ENCODE assay signal across 9 mouse cellular contexts in genomic region chr12:112830141-112830540, GRCm38 (mm10). TPM values are rescaled to one million over a fixed set of nuclear protein-coding genes. Genes with fewer than 3 reads are reported as not detected.
DNase-seq lines count a peak whose midpoint lies in the region; ATAC-seq and TF ChIP-seq lines count a peak whose summit lies in the region.
"Had no signal": no experiment of that assay in that cellular context is flagged by ENCODE, and none has a peak within 500 bp of the region (broad histone marks: within the 10 kb centered on the region; RNA-seq: fewer than 3 reads in every experiment).

No protein-coding gene starts in this region.

- no peak for TF ChIP-seq POLR2A in embryonic fibroblast, embryonic 13.5 days (IDR thresholded peaks at IDR 0.05; ENCODE audit: low read depth, low read length)
- TF ChIP-seq POLR2A in olfactory bulb, adult 2 months (IDR thresholded peaks at IDR 0.05; ENCODE audit: insufficient read depth, low read depth, low read length), result no peak

- WGBS in lung, postnatal 0 days, result 20% methylated on average over 2 of the region's 2 CpGs
- WGBS in limb, embryonic 11.5 days, result 46% methylated on average over 2 of the region's 2 CpGs
- WGBS in olfactory bulb, adult 2 months, result 9% methylated on average over 2 of the region's 2 CpGs

- peaks cover 6% of the 10 kb centered on the region; the same call in 1 of the 2 replicates for H3K4me1 ChIP-seq in lung, postnatal 0 days (ENCODE audit: insufficient read depth, low read depth, low read length)
- peaks cover 12% of the 10 kb centered on the region for H3K4me1 ChIP-seq in embryonic fibroblast, embryonic 13.5 days (ENCODE audit: control insufficient read depth, insufficient read depth, low read length)
- peaks cover 21% of the 10 kb centered on the region for H3K4me1 ChIP-seq in limb, embryonic 11.5 days (ENCODE audit: control insufficient read depth, insufficient read depth, low read length)
- peaks cover 6% of the 10 kb centered on the region for H3K4me1 ChIP-seq in olfactory bulb, adult 2 months (ENCODE audit: control insufficient read depth, insufficient read depth, low read length)

- no peaks in the 10 kb centered on the region for H3K9me3 ChIP-seq in lung, postnatal 0 days (ENCODE audit: low read length)
- H3K9me3 ChIP-seq in limb, embryonic 11.5 days (ENCODE audit: control insufficient read depth, low read length), result no peaks in the 10 kb centered on the region

- peak overlapping the region; percentile 46 for H3K9ac ChIP-seq in lung, postnatal 0 days (replicated peaks; ENCODE audit: low read depth)
- H3K9ac ChIP-seq in limb, embryonic 11.5 days (ENCODE audit: low read length), result peak overlapping the region; percentile 79

- no peaks in the 10 kb centered on the region for H3K36me3 ChIP-seq in lung, postnatal 0 days (ENCODE audit: insufficient read depth, low read length)
- peaks cover 12% of the 10 kb centered on the region; the same call in 1 of the 2 replicates for H3K36me3 ChIP-seq in limb, embryonic 11.5 days (ENCODE audit: control insufficient read depth, insufficient read depth, low read length)

- H3K4me3 ChIP-seq in lung, postnatal 0 days (ENCODE audit: low read depth, low read length), result peak overlapping the region; percentile 79
- H3K4me3 ChIP-seq in embryonic fibroblast, embryonic 13.5 days (ENCODE audit: insufficient read depth, low read length), result peak overlapping the region; percentile 86
- H3K4me3 ChIP-seq in limb, embryonic 11.5 days (ENCODE audit: low read depth, low read length), result peak overlapping the region; percentile 92
- peak overlapping the region; percentile 90 for H3K4me3 ChIP-seq in olfactory bulb, adult 2 months (ENCODE audit: insufficient read depth, low read depth, low read length)

- TF ChIP-seq EP300 in lung, postnatal 0 days (IDR thresholded peaks at IDR 0.05), result no peak

- H3K4me2 ChIP-seq in lung, postnatal 0 days (replicated peaks; ENCODE audit: low read depth, low read length), result peak overlapping the region; percentile 82
- peak overlapping the region; percentile 74 for H3K4me2 ChIP-seq in limb, embryonic 11.5 days (ENCODE audit: low read depth, severe bottlenecking)

- DNase-seq in lung, postnatal 0 days (ENCODE audit: low spot score), result no peak
- no peak for DNase-seq in lung, postnatal 36 days
- no peak for DNase-seq in limb, embryonic 11.5 days (ENCODE audit: low spot score)
- no peak for DNase-seq in right cerebral cortex, postnatal 4 days
- DNase-seq in frontal cortex, adult 2 months (ENCODE audit: extremely low spot score in 1 of 2, low spot score in 1 of 2), result no peak

- no peak for ATAC-seq in lung, postnatal 0 days
- no peak for ATAC-seq in limb, embryonic 11.5 days (ENCODE audit: insufficient number of reproducible peaks, low FRiP score, low TSS enrichment, low read depth)
- no peak for ATAC-seq in erythroid progenitor cell, adult 5-6 weeks (replicated peaks; ENCODE audit: low FRiP score, poor library complexity, severe bottlenecking)

- H3K27me3 ChIP-seq in lung, postnatal 0 days (replicated peaks; ENCODE audit: insufficient read depth, low read length), result no peaks in the 10 kb centered on the region
- H3K27me3 ChIP-seq in limb, embryonic 11.5 days (ENCODE audit: control insufficient read depth, insufficient read depth, low read length), result no peaks in the 10 kb centered on the region

- no peak overlapping the region for H3K27ac ChIP-seq in lung, postnatal 0 days (ENCODE audit: low read length)
- peak overlapping the region; percentile 54; the same call in 1 of the 2 replicates for H3K27ac ChIP-seq in embryonic fibroblast, embryonic 13.5 days (ENCODE audit: insufficient read depth, low read length)
- no peak overlapping the region; the same call in 1 of the 2 replicates for H3K27ac ChIP-seq in limb, embryonic 11.5 days (replicated peaks; ENCODE audit: low read depth, low read length)
- peak overlapping the region; percentile 33; the same call in 1 of the 2 replicates for H3K27ac ChIP-seq in olfactory bulb, adult 2 months (ENCODE audit: insufficient read depth, low read depth, low read length)

- TF ChIP-seq CTCF in lung, postnatal 0 days (IDR thresholded peaks at IDR 0.05), result no peak
- no peak for TF ChIP-seq CTCF in embryonic fibroblast, embryonic 13.5 days (IDR thresholded peaks at IDR 0.05; ENCODE audit: borderline replicate concordance, insufficient read depth, low read length)
- TF ChIP-seq CTCF in olfactory bulb, adult 2 months (IDR thresholded peaks at IDR 0.05; ENCODE audit: insufficient read depth, low read depth, low read length), result no peak

RNA-seq across cellular contexts. Expression of gene Cdca4, which starts 0.9 kb away (rescaled TPM):
- polyA plus RNA-seq in lung, postnatal 0 days (2015; fragmentation: Nextera tagmentation; extraction: Ambion mirVana), result 28.1 and 29.5 TPM in 2 replicates
- polyA plus RNA-seq in embryonic fibroblast, embryonic 13.5 days (2011; ENCODE audit: insufficient read length, low read depth, missing spikeins), result 44.1 and 53.6 TPM in 2 replicates
- polyA plus RNA-seq in limb, embryonic 11.5 days (2014; fragmentation: Nextera tagmentation; extraction: Ambion mirVana), result 180 and 189 TPM in 2 replicates
- polyA plus RNA-seq in olfactory bulb, adult 2 months (2012; ENCODE audit: insufficient read depth, insufficient read length, low replicate concordance, missing spikeins), result not detected in 2 replicates
- total RNA-seq in erythroid progenitor cell, adult 5-6 weeks (2015; ENCODE audit: low replicate concordance), result 170 and 180 TPM in 2 replicates
- total RNA-seq in erythroid progenitor cell, adult 5-6 weeks (2017; ENCODE audit: low replicate concordance), result 135 and 144 TPM in 2 replicates
- polyA plus RNA-seq in frontal cortex, adult 2 months (2012; rRNA removed), result 10.2 and 10.6 TPM in 2 replicates

RNA-seq across cellular contexts. Expression of gene Clba1, which starts 21.4 kb away (rescaled TPM):
- 17.8 and 19.0 TPM in 2 replicates for polyA plus RNA-seq in lung, postnatal 0 days (2015; fragmentation: Nextera tagmentation; extraction: Ambion mirVana)
- polyA plus RNA-seq in embryonic fibroblast, embryonic 13.5 days (2011; ENCODE audit: insufficient read length, low read depth, missing spikeins), result 13.0 and 18.5 TPM in 2 replicates
- 7.0 and 7.6 TPM in 2 replicates for polyA plus RNA-seq in limb, embryonic 11.5 days (2014; fragmentation: Nextera tagmentation; extraction: Ambion mirVana)
- polyA plus RNA-seq in olfactory bulb, adult 2 months (2012; ENCODE audit: insufficient read depth, insufficient read length, low replicate concordance, missing spikeins), result not detected in 2 replicates
- total RNA-seq in erythroid progenitor cell, adult 5-6 weeks (2015; ENCODE audit: low replicate concordance), result not detected in 2 replicates
- total RNA-seq in erythroid progenitor cell, adult 5-6 weeks (2017; ENCODE audit: low replicate concordance), result 0.51 TPM in 1 of 2 replicates, not detected in the other
- 13.8 and 14.1 TPM in 2 replicates for polyA plus RNA-seq in frontal cortex, adult 2 months (2012; rRNA removed)

RNA-seq across cellular contexts. Expression of gene Ahnak2, which starts 27.7 kb away (rescaled TPM):
- 4.8 and 4.9 TPM in 2 replicates for polyA plus RNA-seq in lung, postnatal 0 days (2015; fragmentation: Nextera tagmentation; extraction: Ambion mirVana)
- polyA plus RNA-seq in embryonic fibroblast, embryonic 13.5 days (2011; ENCODE audit: insufficient read length, low read depth, missing spikeins), result 170 and 211 TPM in 2 replicates
- polyA plus RNA-seq in limb, embryonic 11.5 days (2014; fragmentation: Nextera tagmentation; extraction: Ambion mirVana), result 0.17 and 0.40 TPM in 2 replicates
- polyA plus RNA-seq in olfactory bulb, adult 2 months (2012; ENCODE audit: insufficient read depth, insufficient read length, low replicate concordance, missing spikeins), result not detected in 2 replicates
- 0.36 TPM in 1 of 2 replicates, not detected in the other for total RNA-seq in erythroid progenitor cell, adult 5-6 weeks (2015; ENCODE audit: low replicate concordance)
- total RNA-seq in erythroid progenitor cell, adult 5-6 weeks (2017; ENCODE audit: low replicate concordance), result 0.64 TPM in 1 of 2 replicates, not detected in the other
- polyA plus RNA-seq in frontal cortex, adult 2 months (2012; rRNA removed), result 1.5 and 1.9 TPM in 2 replicates

RNA-seq across cellular contexts. Expression of gene Gpr132, which starts 37.9 kb away (rescaled TPM):
- polyA plus RNA-seq in lung, postnatal 0 days (2015; fragmentation: Nextera tagmentation; extraction: Ambion mirVana), result 0.25 and 0.40 TPM in 2 replicates
- polyA plus RNA-seq in embryonic fibroblast, embryonic 13.5 days (2011; ENCODE audit: insufficient read length, low read depth, missing spikeins), result not detected in 2 replicates
- polyA plus RNA-seq in limb, embryonic 11.5 days (2014; fragmentation: Nextera tagmentation; extraction: Ambion mirVana), result not detected in 2 replicates
- polyA plus RNA-seq in olfactory bulb, adult 2 months (2012; ENCODE audit: insufficient read depth, insufficient read length, low replicate concordance, missing spikeins), result not detected in 2 replicates
- total RNA-seq in erythroid progenitor cell, adult 5-6 weeks (2015; ENCODE audit: low replicate concordance), result 1.3 and 5.0 TPM in 2 replicates
- 0.90 and 2.7 TPM in 2 replicates for total RNA-seq in erythroid progenitor cell, adult 5-6 weeks (2017; ENCODE audit: low replicate concordance)
- polyA plus RNA-seq in frontal cortex, adult 2 months (2012; rRNA removed), result 0.10 and 0.15 TPM in 2 replicates
- total RNA-seq: layer of hippocampus, adult 8-10 months had no signal

Comparison
In these comparisons a context has a peak if more than half of its experiments do, and no peak if none do; other contexts are left out.
1. H3K27ac ChIP-seq: peak in embryonic fibroblast, embryonic 13.5 days (single experiment) and olfactory bulb, adult 2 months (single experiment); none in lung, postnatal 0 days (single experiment) and limb, embryonic 11.5 days (single experiment).
2. RNA of gene Ahnak2, which starts 27.7 kb away (polyA plus RNA-seq): 170 to 211 TPM in embryonic fibroblast, embryonic 13.5 days; 4.8 to 4.9 TPM in lung, postnatal 0 days, 1.5 to 1.9 TPM in frontal cortex, adult 2 months, 0.17 to 0.40 TPM in limb, embryonic 11.5 days and not detected in olfactory bulb, adult 2 months; every median in the first group is over 10 times any median in the second.
3. Peak in every context shown above with its lines, with median percentiles within 50 percentile points of each other: H3K4me3 ChIP-seq.